Mouse (Mus musculus) neural tube, embryonic 13.5 days (tissue): ENCODE measurements at regions not wholly inside any gene's neighbourhood (a gene's known extent, or its start where the extent isn't known, plus 50 kb on each side); places are given as distances from the start of the nearest gene placed in this dataset.

Experiments
- ATAC-seq: fragments of 200-750 bp; cut with Nextera tagmentation; 2 replicates; pipeline ENCODE4 v1.8.0; 2017; ENCODE audit warnings: low read depth, mild to moderate bottlenecking, moderate TSS enrichment, moderate library complexity
- H3K27ac ChIP-seq: fragments of 300-500 bp; sonication (generic); replicated peaks from 2 replicates; pipeline ENCODE4 v1.5.1; 2015; ENCODE audit warnings: moderate library complexity, mild to moderate bottlenecking, inconsistent platforms
- H3K27me3 ChIP-seq: fragments of 300-500 bp; sonication (generic); 2 replicates; pipeline ENCODE4 v1.6.1; 2015; ENCODE audit warnings: mild to moderate bottlenecking, inconsistent platforms
- H3K36me3 ChIP-seq: fragments of 300-500 bp; sonication (generic); 2 replicates; pipeline ENCODE4 v1.6.1; 2015; ENCODE audit warnings: mild to moderate bottlenecking, inconsistent platforms
- H3K4me1 ChIP-seq: fragments of 300-500 bp; sonication (generic); replicated peaks from 2 replicates; pipeline ENCODE4 v1.6.1; 2015; ENCODE audit warnings: inconsistent platforms
- H3K4me2 ChIP-seq: fragments of 300-500 bp; sonication (generic); 2 replicates; pipeline ENCODE4 v1.6.1; 2015; ENCODE audit warnings: inconsistent platforms, mild to moderate bottlenecking, moderate library complexity
- H3K4me3 ChIP-seq: fragments of 300-500 bp; sonication (generic); 2 replicates; pipeline ENCODE4 v1.5.1; 2015; ENCODE audit warnings: mild to moderate bottlenecking, inconsistent platforms
- H3K9ac ChIP-seq: fragments of 300-500 bp; sonication (generic); 2 replicates; pipeline ENCODE4 v1.6.1; 2015; ENCODE audit warnings: moderate library complexity, mild to moderate bottlenecking, inconsistent platforms
- H3K9me3 ChIP-seq: fragments of 300-500 bp; sonication (generic); 2 replicates; pipeline ENCODE4 v1.6.1; 2016; ENCODE audit warnings: inconsistent platforms
- WGBS: fragments of 180-500 bp; shearing (Covaris S2); methylation state at CpG from one replicate; pipeline ENCODE4 v1.1.7; 2015; 5-methylcytosine and 5-hydroxymethylcytosine counted together

GRCm38 (mm10) chr6:49893113-49893512 is 70.6 kb downstream of the Npy start:
- H3K27ac ChIP-seq: no peak overlapping the region
- no peak overlapping the region for H3K9ac ChIP-seq
- 89% methylated on average over 7 of the region's 7 CpGs for WGBS
- ATAC-seq: no peak
- H3K36me3 ChIP-seq: no peaks in the 10 kb centered on the region
- H3K4me3 ChIP-seq: no peak overlapping the region
- H3K4me1 ChIP-seq: no peaks in the 10 kb centered on the region
- H3K9me3 ChIP-seq: peaks cover 16% of the 10 kb centered on the region; the same call in 1 of the 2 replicates
- H3K27me3 ChIP-seq: no peaks in the 10 kb centered on the region
- no peak overlapping the region for H3K4me2 ChIP-seq

DNA sequence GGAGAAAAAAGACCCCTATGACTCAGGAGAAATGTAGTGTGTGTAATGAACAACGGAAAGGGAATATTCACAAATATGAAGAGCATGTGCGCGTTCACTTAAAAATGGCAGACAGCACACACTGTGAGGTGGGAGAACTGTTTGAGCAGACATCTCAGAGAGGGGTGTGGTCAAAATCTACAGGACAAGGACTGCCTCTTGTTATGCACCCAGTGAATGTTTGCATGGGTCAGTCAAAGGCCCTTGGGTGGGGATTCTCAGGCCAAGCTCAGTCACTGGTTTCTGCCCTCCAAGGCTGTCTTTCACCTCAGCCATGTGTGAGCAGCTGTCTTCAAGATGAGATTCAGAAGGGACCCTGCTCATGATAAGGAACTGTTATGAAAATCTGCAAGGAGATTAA is 76.6 kb downstream of the Npy start:
- Histone ChIP-seq H3K4me2 (no peak overlapping the region), H3K9ac (no peak overlapping the region), H3K27me3 (no peaks in the 10 kb centered on the region), H3K27ac (no peak overlapping the region), H3K4me1 (no peaks in the 10 kb centered on the region; the same call in 1 of the 2 replicates), H3K36me3 (no peaks in the 10 kb centered on the region), H3K9me3 (peaks cover 9% of the 10 kb centered on the region; the same call in 1 of the 2 replicates), H3K4me3 (no peak overlapping the region)
- no peak for ATAC-seq
- WGBS: 95% methylated on average over 3 of the region's 3 CpGs

- H3K9me3 ChIP-seq: no peaks in the 10 kb centered on the region
- no peaks in the 10 kb centered on the region for H3K36me3 ChIP-seq
- WGBS: 86% methylated on average over 6 of the region's 6 CpGs
- no peak overlapping the region for H3K27ac ChIP-seq
- no peak overlapping the region for H3K4me2 ChIP-seq
- H3K9ac ChIP-seq: no peak overlapping the region
- no peaks in the 10 kb centered on the region for H3K27me3 ChIP-seq
- no peak overlapping the region for H3K4me3 ChIP-seq
- peaks cover 7% of the 10 kb centered on the region for H3K4me1 ChIP-seq
- no peak for ATAC-seq
Measured at GRCm38 (mm10) chr6:49901512-49901911, 79.0 kb downstream of the Npy start.

DNA sequence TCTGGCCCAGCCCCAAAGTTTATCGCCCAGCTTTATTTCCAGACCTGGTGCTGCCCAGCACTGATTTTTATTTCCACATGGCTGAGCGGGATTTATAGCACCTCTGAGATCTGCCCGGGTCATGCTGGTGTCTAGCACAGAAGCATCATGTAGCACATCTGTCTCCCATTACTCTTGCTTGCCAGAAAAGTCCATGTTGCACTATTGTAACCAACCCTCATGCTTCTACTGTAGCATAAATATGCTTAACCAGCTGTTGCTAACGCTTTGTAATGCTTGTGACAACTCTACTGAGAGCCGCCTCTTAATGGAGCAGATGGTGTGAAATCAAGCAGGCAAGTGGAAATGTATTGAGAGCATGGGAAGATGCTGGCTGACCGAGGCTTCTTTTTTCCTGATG is 81.5 kb downstream of the Npy start:
- H3K4me3 ChIP-seq: no peak overlapping the region
- peak; percentile 71 for ATAC-seq
- no peak overlapping the region for H3K27ac ChIP-seq
- 32% methylated on average over 6 of the region's 6 CpGs for WGBS
- H3K4me2 ChIP-seq: no peak overlapping the region
- H3K36me3 ChIP-seq: no peaks in the 10 kb centered on the region
- H3K27me3 ChIP-seq: no peaks in the 10 kb centered on the region
- H3K9me3 ChIP-seq: 0 out of 2 replicates have a peak, but pooled peaks cover 2% of the 10 kb centered on the region
- H3K9ac ChIP-seq: no peak overlapping the region
- peaks cover 7% of the 10 kb centered on the region for H3K4me1 ChIP-seq

GRCm38 (mm10) chr6:49906456-49906855 is 83.9 kb downstream of the Npy start:
- ATAC-seq: no peak
- Histone ChIP-seq H3K27ac (no peak overlapping the region), H3K9me3 (0 out of 2 replicates have a peak, but pooled peaks cover 2% of the 10 kb centered on the region), H3K9ac (no peak overlapping the region), H3K4me3 (no peak overlapping the region), H3K4me1 (peaks cover 7% of the 10 kb centered on the region), H3K36me3 (no peaks in the 10 kb centered on the region), H3K27me3 (no peaks in the 10 kb centered on the region), H3K4me2 (no peak overlapping the region)
- 87% methylated on average over 2 of the region's 2 CpGs for WGBS

GRCm38 (mm10) chr6:49919089-49919812 is 96.7 kb downstream of the Npy start:
- Histone ChIP-seq H3K27me3 (no peaks in the 10 kb centered on the region), H3K4me2 (no peak overlapping the region), H3K9me3 (no peaks in the 10 kb centered on the region), H3K4me1 (0 out of 2 replicates have a peak, but pooled peaks cover 6% of the 10 kb centered on the region), H3K36me3 (no peaks in the 10 kb centered on the region), H3K4me3 (no peak overlapping the region), H3K9ac (no peak overlapping the region), H3K27ac (no peak overlapping the region)
- WGBS: 37% methylated on average over 7 of the region's 7 CpGs
- ATAC-seq: peak; percentile 72

DNA sequence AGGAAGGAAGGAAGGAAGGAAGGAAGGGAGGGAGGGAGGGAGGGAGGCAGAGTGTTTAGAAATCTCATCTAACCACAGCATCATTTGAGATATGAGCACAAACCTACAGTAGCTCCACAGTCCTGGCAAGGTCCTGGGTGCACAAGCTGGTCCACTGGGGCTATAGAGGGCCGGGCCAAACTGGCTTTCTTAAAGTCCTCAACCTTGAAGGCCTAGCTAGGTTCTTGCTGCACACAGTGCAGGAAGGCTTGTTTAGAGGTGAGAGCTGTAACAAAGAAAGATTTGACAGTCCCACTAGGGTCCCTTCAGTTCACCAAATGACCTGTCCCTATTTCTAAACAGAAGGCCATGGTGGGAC is 97.3 kb downstream of the Npy start:
- WGBS: 84% methylated on average over 1 of the region's 1 CpGs
- H3K4me3 ChIP-seq: no peak overlapping the region
- no peak overlapping the region for H3K27ac ChIP-seq
- H3K9me3 ChIP-seq: no peaks in the 10 kb centered on the region
- H3K9ac ChIP-seq: no peak overlapping the region
- no peaks in the 10 kb centered on the region for H3K27me3 ChIP-seq
- ATAC-seq: peak; percentile 53; the same call in 1 of the 2 replicates
- H3K4me2 ChIP-seq: no peak overlapping the region
- 0 out of 2 replicates have a peak, but pooled peaks cover 6% of the 10 kb centered on the region for H3K4me1 ChIP-seq
- H3K36me3 ChIP-seq: no peaks in the 10 kb centered on the region

DNA sequence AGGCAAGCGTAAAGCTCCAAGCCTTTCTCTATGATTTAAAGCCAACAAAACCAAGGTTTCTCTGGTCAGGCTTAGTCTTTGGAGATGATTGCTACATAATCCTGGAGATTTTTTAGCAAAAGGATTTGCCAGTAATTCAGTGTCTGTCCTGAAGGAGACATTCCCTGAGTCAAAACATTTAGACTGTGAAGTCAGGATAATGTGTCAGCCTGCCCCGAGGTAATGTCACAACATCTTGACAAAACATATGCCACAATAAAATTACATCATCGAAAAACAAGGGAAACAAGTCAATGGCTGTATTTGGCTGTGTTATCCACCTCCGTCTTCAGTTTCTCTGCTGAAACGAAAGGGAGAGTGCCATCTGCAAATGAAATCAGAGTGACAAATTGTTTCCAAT is 101.8 kb downstream of the Npy start:
- Histone ChIP-seq H3K9ac (no peak overlapping the region), H3K27me3 (no peaks in the 10 kb centered on the region), H3K36me3 (no peaks in the 10 kb centered on the region), H3K4me2 (no peak overlapping the region), H3K4me3 (no peak overlapping the region), H3K27ac (no peak overlapping the region), H3K9me3 (no peaks in the 10 kb centered on the region), H3K4me1 (peaks cover 9% of the 10 kb centered on the region; the same call in 1 of the 2 replicates)
- no peak for ATAC-seq
- WGBS: 83% methylated on average over 5 of the region's 5 CpGs

GRCm38 (mm10) chr6:49928075-49928474 is 105.6 kb downstream of the Npy start:
- no peak overlapping the region for H3K27ac ChIP-seq
- no peak for ATAC-seq
- no peak overlapping the region for H3K4me3 ChIP-seq
- 77% methylated on average over 4 of the region's 4 CpGs for WGBS
- no peak overlapping the region for H3K4me2 ChIP-seq
- peaks cover 14% of the 10 kb centered on the region; the same call in 1 of the 2 replicates for H3K4me1 ChIP-seq
- no peaks in the 10 kb centered on the region for H3K36me3 ChIP-seq
- no peak overlapping the region for H3K9ac ChIP-seq
- no peaks in the 10 kb centered on the region for H3K27me3 ChIP-seq
- no peaks in the 10 kb centered on the region for H3K9me3 ChIP-seq

DNA sequence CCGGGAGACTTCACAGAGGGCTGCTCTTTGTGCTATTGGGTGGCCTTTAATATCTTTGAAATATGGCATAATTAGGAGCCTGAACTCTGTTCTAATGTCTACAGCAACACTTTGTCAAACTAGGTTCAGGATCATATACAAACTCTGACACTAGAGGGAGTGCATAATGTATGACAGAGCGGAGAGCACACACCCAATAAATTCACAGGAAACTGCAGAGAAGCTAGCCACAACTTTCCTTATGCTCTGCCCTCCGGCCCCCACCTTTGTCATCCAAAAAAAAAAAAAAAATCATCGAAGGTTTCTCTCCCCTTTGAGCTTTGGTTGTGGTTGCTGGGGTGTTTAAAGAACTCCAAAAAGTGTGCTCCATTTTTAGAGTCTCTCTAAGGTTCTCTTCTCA is 107.6 kb downstream of the Npy start:
- Histone ChIP-seq H3K36me3 (no peaks in the 10 kb centered on the region), H3K4me1 (peaks cover 11% of the 10 kb centered on the region; the same call in 1 of the 2 replicates), H3K9ac (no peak overlapping the region), H3K4me3 (no peak overlapping the region), H3K9me3 (no peaks in the 10 kb centered on the region), H3K27ac (no peak overlapping the region), H3K4me2 (no peak overlapping the region), H3K27me3 (no peaks in the 10 kb centered on the region)
- ATAC-seq: peak; percentile 61; the same call in 1 of the 2 replicates
- WGBS: 50% methylated on average over 4 of the region's 4 CpGs

DNA sequence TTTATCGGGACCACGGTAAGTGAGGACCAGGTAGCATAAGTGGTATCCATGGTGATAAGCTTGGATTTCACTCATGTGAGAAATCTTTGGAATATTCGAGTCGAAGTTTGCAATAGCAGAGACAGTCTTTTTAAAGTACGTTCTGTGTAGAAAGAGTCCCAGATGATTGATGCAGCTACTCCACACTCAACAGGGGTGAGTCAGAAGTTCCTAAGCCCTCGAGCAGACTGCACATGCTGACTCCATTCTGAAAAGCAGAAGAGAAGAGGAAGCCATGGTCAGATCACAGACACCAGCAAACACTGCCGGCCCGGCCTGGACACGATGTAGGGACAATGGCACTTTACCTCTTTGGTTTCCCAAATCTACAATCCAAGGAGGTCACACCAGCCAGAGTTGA is 120.6 kb downstream of the Npy start:
- WGBS: 84% methylated on average over 9 of the region's 9 CpGs
- no peaks in the 10 kb centered on the region for H3K4me1 ChIP-seq

DNA sequence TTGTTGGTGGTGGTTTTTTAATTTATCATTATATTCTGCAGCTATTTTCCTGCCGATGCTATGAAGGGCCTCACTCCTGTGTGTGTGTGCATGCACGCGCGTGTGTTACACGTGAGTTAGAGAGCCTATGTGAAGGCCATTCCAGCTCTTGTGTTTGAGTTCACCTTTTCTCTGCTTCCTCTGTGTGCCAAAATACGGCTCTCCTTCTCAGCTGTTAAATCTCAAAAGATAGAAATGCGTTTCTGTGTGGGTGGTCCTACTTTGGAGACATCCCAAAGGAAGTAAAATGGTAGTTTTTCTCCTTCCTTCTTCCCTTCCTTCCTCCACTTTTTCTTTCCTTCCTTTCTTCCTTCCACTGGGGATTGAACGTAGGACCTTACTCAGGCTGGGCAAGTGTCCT is 136.4 kb downstream of the Npy start:
- H3K9ac ChIP-seq: no peak overlapping the region
- H3K36me3 ChIP-seq: no peaks in the 10 kb centered on the region
- 96% methylated on average over 8 of the region's 8 CpGs for WGBS
- no peaks in the 10 kb centered on the region for H3K4me1 ChIP-seq
- no peaks in the 10 kb centered on the region for H3K9me3 ChIP-seq
- H3K4me2 ChIP-seq: no peak overlapping the region
- ATAC-seq: no peak
- no peak overlapping the region for H3K4me3 ChIP-seq
- H3K27me3 ChIP-seq: no peaks in the 10 kb centered on the region
- no peak overlapping the region for H3K27ac ChIP-seq

More for the DNA sequence above, 120.6 kb downstream of the Npy start:
- H3K9ac ChIP-seq: no peak overlapping the region
- no peak overlapping the region for H3K4me3 ChIP-seq
- H3K4me2 ChIP-seq: no peak overlapping the region
- H3K36me3 ChIP-seq: no peaks in the 10 kb centered on the region
- ATAC-seq: no peak
- no peaks in the 10 kb centered on the region for H3K9me3 ChIP-seq
- no peak overlapping the region for H3K27ac ChIP-seq
- no peaks in the 10 kb centered on the region for H3K27me3 ChIP-seq

DNA sequence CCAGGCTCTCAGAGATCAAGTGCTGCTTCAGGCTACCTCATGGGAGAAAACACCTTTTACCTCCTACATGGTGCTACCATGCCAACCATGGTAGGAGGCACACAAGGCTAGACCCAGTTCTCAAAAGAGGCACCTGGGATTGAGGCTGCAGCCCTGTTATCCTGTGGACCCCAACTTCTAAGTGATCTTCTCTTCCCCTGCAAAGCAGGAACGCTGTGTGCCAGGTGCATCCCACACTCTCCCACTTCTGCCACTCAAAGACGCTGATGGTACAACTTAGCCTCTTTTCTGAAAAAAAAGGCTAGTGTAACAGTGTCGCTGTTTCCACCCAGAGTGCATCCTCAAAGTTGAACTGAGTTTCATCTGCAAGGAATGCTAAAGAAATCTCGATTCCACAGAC is 138.7 kb downstream of the Npy start:
- Histone ChIP-seq H3K27ac (no peak overlapping the region), H3K4me2 (no peak overlapping the region), H3K4me1 (no peaks in the 10 kb centered on the region), H3K9ac (no peak overlapping the region), H3K9me3 (no peaks in the 10 kb centered on the region), H3K36me3 (no peaks in the 10 kb centered on the region), H3K27me3 (no peaks in the 10 kb centered on the region), H3K4me3 (no peak overlapping the region)
- WGBS: 88% methylated on average over 4 of the region's 4 CpGs
- ATAC-seq: no peak
